ENCODE assay signal across 8 mouse cellular contexts in genomic region chr11:3348576-3349342, GRCm38 (mm10). TPM values are rescaled to one million over a fixed set of nuclear protein-coding genes. Genes with fewer than 3 reads are reported as not detected.
DNase-seq lines count a peak whose midpoint lies in the region; ATAC-seq and TF ChIP-seq lines count a peak whose summit lies in the region.

No protein-coding gene starts in this region.

- H3K9me3 ChIP-seq in E14TG2a.4 (ENCODE audit: low read length) = no peaks in the 10 kb centered on the region
- no peaks in the 10 kb centered on the region for H3K9me3 ChIP-seq in embryonic facial prominence, embryonic 11.5 days (replicated peaks; ENCODE audit: control insufficient read depth, low read length)

- peak; percentile 42; the same call in 1 of the 2 replicates for ATAC-seq in embryonic facial prominence, embryonic 11.5 days (replicated peaks; ENCODE audit: insufficient number of reproducible peaks, low FRiP score, low TSS enrichment, low read depth)

- no peak overlapping the region for H3K27ac ChIP-seq in embryonic facial prominence, embryonic 11.5 days (replicated peaks; ENCODE audit: low read depth, low read length)

- peak; percentile 96 for DNase-seq in heart, adult 11 months
- no peak for DNase-seq in heart, postnatal 25 days (ENCODE audit: low spot score)
- peak; percentile 62 for DNase-seq in embryonic facial prominence, embryonic 11.5 days (ENCODE audit: low spot score)
- peak; percentile 58 to 69 for DNase-seq in kidney, postnatal 36 days
- peak; percentile 48 for DNase-seq in naive thymus-derived CD4-positive, alpha-beta T cell, adult 2 months (ENCODE audit: low read depth)
- no peak for DNase-seq in adrenal gland, postnatal 4 days (ENCODE audit: low spot score in 2 of 2)
- no peak for DNase-seq in layer of hippocampus, adult 9-10 months (ENCODE audit: low spot score)

- peak overlapping the region; percentile 32; the same call in 1 of the 2 replicates for H3K9ac ChIP-seq in embryonic facial prominence, embryonic 11.5 days (replicated peaks; ENCODE audit: low read length)

- no peak for TF ChIP-seq CTCF in E14TG2a.4 (conservative IDR thresholded peaks at IDR 0.05; ENCODE audit: low read length)

- peaks cover 81% of the 10 kb centered on the region for H3K4me1 ChIP-seq in E14TG2a.4 (replicated peaks; ENCODE audit: low read depth, low read length)
- H3K4me1 ChIP-seq in embryonic facial prominence, embryonic 11.5 days (ENCODE audit: control insufficient read depth, insufficient read depth, low read length) = peaks cover 2% of the 10 kb centered on the region; the same call in 1 of the 2 replicates

- WGBS in embryonic facial prominence, embryonic 11.5 days = 19% methylated on average over 6 of the region's 6 CpGs

- H3K4me2 ChIP-seq in embryonic facial prominence, embryonic 11.5 days (ENCODE audit: low read depth, low read length) = no peak overlapping the region

- H3K27me3 ChIP-seq in E14TG2a.4 (ENCODE audit: insufficient read depth, low read length) = no peaks in the 10 kb centered on the region
- no peaks in the 10 kb centered on the region for H3K27me3 ChIP-seq in embryonic facial prominence, embryonic 11.5 days (ENCODE audit: control insufficient read depth, insufficient read depth, low read length)

- intact Hi-C loops in heart, postnatal 25 days (cut with DNase I) = loop anchor here (5.0 kb wide), 1 partner anchor 59 kb away; the partner anchor contains the start of gene Limk2

- peaks cover 78% of the 10 kb centered on the region for H3K36me3 ChIP-seq in E14TG2a.4 (ENCODE audit: insufficient read depth, low read length)
- H3K36me3 ChIP-seq in embryonic facial prominence, embryonic 11.5 days (replicated peaks; ENCODE audit: control insufficient read depth, insufficient read depth, low read depth, low read length) = 0 out of 2 replicates have a peak, but pooled peaks cover 2% of the 10 kb centered on the region

- peak overlapping the region; percentile 72 for H3K4me3 ChIP-seq in E14TG2a.4 (replicated peaks; ENCODE audit: low read length)
- H3K4me3 ChIP-seq in embryonic facial prominence, embryonic 11.5 days (ENCODE audit: low read depth, low read length) = no peak overlapping the region

RNA-seq across cellular contexts. Expression of gene Pik3ip1, which starts 18.6 kb away (rescaled TPM):
- 10 to 100 TPM; 39.4 to 42.4 TPM for total RNA-seq in heart, postnatal 25 days (2021)
- polyA plus RNA-seq in embryonic facial prominence, embryonic 11.5 days (2014; fragmentation: Nextera tagmentation; extraction: Ambion mirVana) = 10.5 and 10.6 TPM in 2 replicates
- 10 to 100 TPM; 31.9 to 32.2 TPM for total RNA-seq in adrenal gland, postnatal 4 days (2021)

Comparison
In these comparisons a context has a peak if more than half of its experiments do, and no peak if none do; other contexts are left out.
1. DNase-seq: peak in heart, adult 11 months (single experiment), embryonic facial prominence, embryonic 11.5 days (single experiment), kidney, postnatal 36 days (2 of 2) and naive thymus-derived CD4-positive, alpha-beta T cell, adult 2 months (single experiment); none in heart, postnatal 25 days (single experiment), adrenal gland, postnatal 4 days (0 of 2) and layer of hippocampus, adult 9-10 months (single experiment).